Mouse (Mus musculus) kidney, embryonic 14.5 days (tissue): Measurements from ENCODE around the gene 9130008F23Rik. TPM values are rescaled to one million over a fixed set of nuclear protein-coding genes. Genes with fewer than 3 reads are reported as not detected.

Experiments used
- ATAC-seq: fragments of 200-750 bp; cut with Nextera tagmentation; 2 replicates; pipeline ENCODE4 v1.8.0; 2017; ENCODE audit warnings: moderate number of reproducible peaks, mild to moderate bottlenecking, moderate TSS enrichment, moderate library complexity; ENCODE audit not compliant: low FRiP score, low TSS enrichment
- H3K27ac ChIP-seq: fragments of 300-500 bp; sonication (generic); 2 replicates; pipeline ENCODE4 v1.5.1; 2014; ENCODE audit warnings: low read depth, mild to moderate bottlenecking, low read length, moderate library complexity, mixed read lengths
- H3K27me3 ChIP-seq: fragments of 300-500 bp; sonication (generic); 2 replicates; pipeline ENCODE4 v1.6.1; 2014; ENCODE audit warnings: mild to moderate bottlenecking, low read length; ENCODE audit not compliant: control insufficient read depth, insufficient read depth
- H3K36me3 ChIP-seq: fragments of 300-500 bp; sonication (generic); 2 replicates; pipeline ENCODE4 v1.6.1; 2014; ENCODE audit warnings: low read length, mixed read lengths; ENCODE audit not compliant: control insufficient read depth, insufficient read depth
- H3K4me1 ChIP-seq: fragments of 300-500 bp; sonication (generic); 2 replicates; pipeline ENCODE4 v1.6.1; 2014; ENCODE audit warnings: low read length, mixed read lengths; ENCODE audit not compliant: control insufficient read depth, insufficient read depth
- H3K4me2 ChIP-seq: fragments of 300-500 bp; sonication (generic); replicated peaks from 2 replicates; pipeline ENCODE4 v1.6.1; 2014; ENCODE audit warnings: low read depth, mild to moderate bottlenecking, low read length
- H3K4me3 ChIP-seq: fragments of 300-500 bp; sonication (generic); 2 replicates; pipeline ENCODE4 v1.5.1; 2014; ENCODE audit warnings: mild to moderate bottlenecking, low read length
- H3K9ac ChIP-seq: fragments of 300-500 bp; sonication (generic); 2 replicates; pipeline ENCODE4 v1.6.1; 2014; ENCODE audit warnings: low read depth, mild to moderate bottlenecking, low read length, moderate library complexity
- H3K9me3 ChIP-seq: fragments of 300-500 bp; sonication (generic); 2 replicates; pipeline ENCODE4 v1.6.1; 2016; ENCODE audit warnings: low read length; ENCODE audit not compliant: control insufficient read depth
- WGBS: fragments of 180-500 bp; shearing (Covaris S2); extraction: QIAGEN DNeasy Blood & Tissue Kit; methylation state at CpG from one replicate; pipeline ENCODE4 v1.1.7; 2014; 5-methylcytosine and 5-hydroxymethylcytosine counted together
- polyA plus RNA-seq: library from polyadenylated mRNA; unstranded; fragments of >200 nt; fragmentation: Nextera tagmentation; extraction: Ambion mirVana; gene quantifications from 2 replicates; pipeline ENCODE4 v1.2.1, GENCODE M21; 2014

9130008F23Rik gene
- polyA plus RNA-seq, 1 experiment from 2014 or later: 1.4 TPM

DNA sequence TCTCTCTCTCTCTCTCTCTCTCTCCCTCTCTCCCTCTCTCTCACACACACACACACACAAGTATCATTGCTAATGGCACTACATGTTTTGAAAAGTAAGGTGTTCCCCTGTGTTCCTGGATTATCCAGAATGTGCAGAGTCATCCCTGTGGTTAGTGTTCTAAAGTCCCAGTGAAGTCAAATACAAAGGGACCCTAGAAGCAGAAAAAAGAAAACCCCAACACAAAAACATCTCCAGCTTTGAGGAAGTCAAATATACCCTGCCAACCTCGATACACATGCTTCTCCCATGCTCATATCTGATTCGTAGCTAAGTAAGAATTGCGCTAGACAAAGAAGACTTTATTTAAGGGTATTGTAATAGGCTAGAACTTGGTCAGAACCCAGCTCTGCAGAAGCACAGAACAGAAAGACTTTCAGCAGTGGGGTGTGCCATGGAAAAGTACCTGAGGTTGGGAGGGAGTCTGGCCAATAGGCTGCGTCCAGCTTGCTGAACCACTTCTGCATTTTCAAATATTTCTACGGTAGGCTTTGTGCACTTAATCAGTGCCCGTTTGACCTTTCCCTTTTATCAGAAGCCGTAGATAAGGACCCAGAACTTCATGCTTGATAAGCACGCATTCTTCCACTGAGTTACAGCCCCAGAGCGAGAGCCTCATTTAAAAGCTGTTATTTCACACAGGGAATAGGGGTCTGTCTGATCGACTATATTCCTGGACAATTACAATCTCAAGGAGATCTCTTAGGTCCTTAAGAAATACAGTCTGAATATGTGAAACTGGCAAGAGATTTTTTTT lies 11.2 kb downstream of the 9130008F23Rik start:
- Histone ChIP-seq H3K4me1 (no peaks in the 10 kb centered on the region; the same call in 1 of the 2 replicates), H3K27ac (no peak overlapping the region), H3K27me3 (no peaks in the 10 kb centered on the region), H3K9ac (no peak overlapping the region), H3K36me3 (no peaks in the 10 kb centered on the region), H3K9me3 (no peaks in the 10 kb centered on the region), H3K4me3 (no peak overlapping the region), H3K4me2 (no peak overlapping the region)
- 71% methylated on average over 10 of the region's 10 CpGs for WGBS
- no peak for ATAC-seq

DNA sequence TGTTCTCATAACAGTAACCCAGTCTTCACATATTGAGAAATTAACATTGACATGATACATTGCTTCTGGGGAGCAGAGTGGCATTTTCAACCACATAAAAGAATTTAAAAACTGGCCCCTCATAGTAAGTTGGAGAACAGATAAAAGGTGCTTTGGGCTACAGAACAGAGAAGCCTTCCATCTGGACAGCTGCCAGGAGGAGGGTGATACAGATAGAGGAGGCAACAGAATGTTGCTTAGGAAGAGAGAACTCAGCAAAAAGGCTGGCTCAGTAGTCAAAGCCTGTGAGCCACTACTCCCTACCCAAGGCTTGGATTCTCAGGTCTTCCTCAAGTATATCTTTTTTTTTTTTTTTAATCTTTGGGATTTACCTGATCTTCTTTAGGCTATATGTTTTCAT lies 25.3 kb downstream of the 9130008F23Rik start:
- no peaks in the 10 kb centered on the region for H3K4me1 ChIP-seq
- ATAC-seq: no peak
- H3K4me2 ChIP-seq: no peak overlapping the region
- no peaks in the 10 kb centered on the region for H3K36me3 ChIP-seq
- no peaks in the 10 kb centered on the region for H3K9me3 ChIP-seq
- H3K27ac ChIP-seq: no peak overlapping the region
- no peak overlapping the region for H3K9ac ChIP-seq
- no peak overlapping the region for H3K4me3 ChIP-seq
- H3K27me3 ChIP-seq: no peaks in the 10 kb centered on the region

DNA sequence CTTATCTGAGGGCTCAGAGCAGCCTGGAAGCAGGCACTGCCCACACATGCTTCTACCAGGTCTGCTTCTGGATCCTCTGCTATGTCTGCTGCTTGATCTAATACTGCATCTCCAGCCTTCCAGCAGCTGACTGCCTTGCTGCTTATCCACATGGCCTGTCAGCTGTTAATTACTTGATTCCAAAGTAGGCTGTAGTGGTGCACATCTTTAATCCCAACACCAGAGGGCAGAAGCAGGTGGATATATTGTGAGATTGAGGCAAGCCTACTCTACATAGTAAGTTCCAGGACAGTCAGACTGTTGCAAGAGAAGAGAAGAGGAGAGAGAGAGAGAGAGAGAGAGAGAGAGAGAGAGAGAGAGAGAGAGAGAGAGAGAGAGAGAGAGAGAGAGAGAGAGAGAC lies 43.1 kb downstream of the 9130008F23Rik start:
- Histone ChIP-seq H3K27me3 (no peaks in the 10 kb centered on the region), H3K4me3 (no peak overlapping the region), H3K4me1 (no peaks in the 10 kb centered on the region), H3K9ac (no peak overlapping the region), H3K36me3 (no peaks in the 10 kb centered on the region), H3K4me2 (no peak overlapping the region), H3K27ac (no peak overlapping the region), H3K9me3 (no peaks in the 10 kb centered on the region)
- no peak for ATAC-seq

DNA sequence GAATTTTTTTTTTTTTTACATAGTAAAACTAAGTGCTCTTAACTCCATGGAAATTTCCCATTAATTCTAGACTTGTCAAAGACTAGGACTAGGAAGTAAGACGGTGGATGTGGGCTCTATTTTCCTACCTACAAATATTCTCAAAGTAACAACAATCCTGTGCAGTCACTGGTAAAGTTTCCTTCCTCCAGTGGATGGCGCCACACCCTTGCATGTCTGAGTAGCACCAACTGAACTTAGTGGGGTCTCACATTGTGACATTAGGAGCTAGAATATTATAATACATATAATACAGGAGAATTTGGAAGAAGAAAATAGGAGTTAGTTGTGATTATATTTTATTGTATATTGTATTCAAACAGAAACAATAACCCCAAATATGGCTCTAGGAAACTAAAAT lies 48.5 kb downstream of the 9130008F23Rik start:
- no peak for ATAC-seq
- no peaks in the 10 kb centered on the region for H3K27me3 ChIP-seq
- no peaks in the 10 kb centered on the region for H3K4me1 ChIP-seq
- H3K4me3 ChIP-seq: no peak overlapping the region
- no peak overlapping the region for H3K27ac ChIP-seq
- H3K9ac ChIP-seq: no peak overlapping the region
- H3K4me2 ChIP-seq: no peak overlapping the region
- H3K9me3 ChIP-seq: no peaks in the 10 kb centered on the region
- 51% methylated on average over 2 of the region's 2 CpGs for WGBS
- H3K36me3 ChIP-seq: no peaks in the 10 kb centered on the region

Other genes with a start within 250 kb of the 9130008F23Rik start
- gene Esp3, start 248.5 kb downstream of the 9130008F23Rik start, polyA plus RNA-seq: not detected in 2 replicates
- gene Esp1, start 153.4 kb downstream of the 9130008F23Rik start, polyA plus RNA-seq: not detected in 2 replicates
- not detected in 2 replicates for gene Crisp2, start 73.6 kb downstream of the 9130008F23Rik start, polyA plus RNA-seq
- gene Rhag, start 69.4 kb downstream of the 9130008F23Rik start, polyA plus RNA-seq: 0.23 and 0.40 TPM in 2 replicates
- gene Glyatl3, start 33.8 kb upstream of the 9130008F23Rik start, polyA plus RNA-seq: not detected in 2 replicates
- 29.6 and 49.3 TPM in 2 replicates for gene Mut, start 54.1 kb upstream of the 9130008F23Rik start, polyA plus RNA-seq
- 33.8 and 47.9 TPM in 2 replicates for gene Cenpq, start 54.5 kb upstream of the 9130008F23Rik start, polyA plus RNA-seq